Mouse (Mus musculus) myocyte (in vitro differentiated cells): ENCODE data around the gene Atf7. TPM values are rescaled to one million over a fixed set of nuclear protein-coding genes. Genes with fewer than 3 reads are reported as not detected.

Source experiments
- H3K27me3 ChIP-seq: one replicate; pipeline ENCODE4 v1.6.1; 2011; ENCODE audit not compliant: control insufficient read depth, insufficient read depth, insufficient read length
- H3K36me3 ChIP-seq: one replicate; pipeline ENCODE4 v1.6.1; 2011; ENCODE audit not compliant: control insufficient read depth, insufficient read depth
- H3K4me2 ChIP-seq: one replicate; pipeline ENCODE4 v1.6.1; 2011; ENCODE audit warnings: low read depth, control low read depth
- H3K4me3 ChIP-seq: one replicate; pipeline ENCODE4 v1.5.1; 2011; ENCODE audit warnings: mild to moderate bottlenecking, control low read depth, moderate library complexity
- H3K79me2 ChIP-seq: one replicate; pipeline ENCODE4 v1.6.1; 2011; ENCODE audit not compliant: control insufficient read depth, insufficient read depth
- H3ac ChIP-seq: one replicate; pipeline ENCODE4 v1.6.1; 2011; ENCODE audit not compliant: control insufficient read depth, insufficient read length
- CEBPB ChIP-seq: IDR thresholded peaks from 2 replicates; pipeline ENCODE4 v1.6.1; 2011; ENCODE audit warnings: mild to moderate bottlenecking, moderate library complexity; ENCODE audit not compliant: poor library complexity, insufficient read depth, severe bottlenecking
- E2F4 ChIP-seq: IDR thresholded peaks from one replicate; pipeline ENCODE4 v1.6.1; 2011; ENCODE audit warnings: mild to moderate bottlenecking, control low read depth, moderate library complexity; ENCODE audit not compliant: insufficient read depth
- MAX ChIP-seq: IDR thresholded peaks from one replicate; pipeline ENCODE4 v1.6.1; 2011; ENCODE audit warnings: low read depth, mild to moderate bottlenecking, control low read depth
- MYOD1 ChIP-seq, 3 experiments: IDR thresholded peaks; one replicate each; pipeline ENCODE4 v1.6.1; 2011; ENCODE audit warnings: control low read depth in 2 of 3, low read depth in 2 of 3, mild to moderate bottlenecking in 2 of 3, moderate library complexity in 1 of 3; ENCODE audit not compliant: insufficient read length in 2 of 3, control insufficient read depth in 1 of 3
- MYOG ChIP-seq, 3 experiments: IDR thresholded peaks; one replicate each; pipeline ENCODE4 v1.6.1; 2011; ENCODE audit warnings: control low read depth in 2 of 3, low read depth in 2 of 3, mild to moderate bottlenecking in 2 of 3; ENCODE audit not compliant: insufficient read length in 2 of 3, control insufficient read depth in 1 of 3, insufficient read depth in 1 of 3
- POLR2A ChIP-seq: IDR thresholded peaks from one replicate; pipeline ENCODE4 v1.6.1; 2011; ENCODE audit warnings: low read depth, mild to moderate bottlenecking, control low read depth, moderate library complexity; ENCODE audit not compliant: insufficient read length
- POLR2AphosphoS2 ChIP-seq: IDR thresholded peaks from one replicate; pipeline ENCODE4 v1.6.1; 2011; ENCODE audit warnings: low read depth, control low read depth; ENCODE audit not compliant: insufficient read length
- REST ChIP-seq: IDR thresholded peaks from one replicate; pipeline ENCODE4 v1.6.1; 2011; ENCODE audit warnings: mild to moderate bottlenecking, control low read depth, moderate library complexity; ENCODE audit not compliant: insufficient read depth, insufficient read length
- SRF ChIP-seq: IDR thresholded peaks from one replicate; pipeline ENCODE4 v1.6.1; 2011; ENCODE audit warnings: low read depth; ENCODE audit not compliant: control insufficient read depth, insufficient read length
- TCF12 ChIP-seq: IDR thresholded peaks from one replicate; pipeline ENCODE4 v1.6.1; 2011; ENCODE audit warnings: mild to moderate bottlenecking, control low read depth; ENCODE audit not compliant: poor library complexity, insufficient read depth, severe bottlenecking
- TCF3 ChIP-seq: IDR thresholded peaks from one replicate; pipeline ENCODE4 v1.6.1; 2011; ENCODE audit warnings: low read depth, control low read depth; ENCODE audit not compliant: insufficient read length
- USF1 ChIP-seq: IDR thresholded peaks from one replicate; pipeline ENCODE4 v1.6.1; 2011; ENCODE audit warnings: low read depth, mild to moderate bottlenecking, control low read depth, moderate library complexity
- polyA plus RNA-seq: library from polyadenylated mRNA; unstranded; fragments of >200 nt; fragmentation: generic; extraction: Trizol; gene quantifications from one replicate; pipeline ENCODE4 v1.2.1, GENCODE M21; 2012; ENCODE audit warnings: missing spikeins

The Atf7 gene
- polyA plus RNA-seq, 1 experiment: 33.7 TPM

DNA sequence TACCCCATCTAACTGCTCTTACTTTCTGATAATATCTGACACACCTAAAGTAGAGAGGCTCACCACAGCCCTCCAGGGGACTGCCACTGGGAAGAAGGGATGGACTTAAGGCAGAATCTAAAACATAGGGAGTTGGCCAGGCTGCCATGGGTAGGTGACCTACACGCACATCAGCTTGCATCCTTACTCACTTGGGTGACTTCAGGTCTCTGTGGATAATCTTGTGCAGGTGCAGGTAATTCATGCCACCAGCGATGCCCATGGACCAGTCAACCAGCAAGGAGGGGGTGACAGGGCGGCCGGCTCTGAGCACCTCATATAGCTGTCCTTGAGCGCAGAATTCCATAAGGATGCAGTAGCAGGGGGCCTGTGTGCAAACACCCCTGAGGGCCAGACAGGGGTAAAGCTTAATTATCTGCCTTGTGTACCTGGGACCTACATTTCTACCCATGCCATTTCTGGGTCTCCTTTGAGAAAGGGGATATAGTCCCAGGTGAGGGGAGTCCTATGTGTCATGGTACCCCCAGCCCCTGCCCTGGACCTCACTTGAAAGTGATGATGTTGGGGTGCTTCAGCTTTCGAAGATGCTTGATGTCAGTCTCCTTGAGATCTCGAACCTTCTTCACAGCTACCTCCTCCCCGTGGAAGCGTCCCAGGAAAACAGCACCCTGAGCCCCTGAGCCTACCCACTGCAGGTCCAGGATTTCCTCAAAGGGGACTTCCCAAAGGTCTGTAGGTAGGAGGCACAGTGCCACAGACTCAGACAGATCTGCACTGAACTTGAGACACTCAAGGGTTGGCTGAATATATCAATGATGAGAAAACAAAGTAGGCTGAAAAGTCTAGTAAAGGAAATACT, 121.1 kb downstream of the Atf7 start:
- Histone ChIP-seq H3K36me3 (peaks cover 56% of the 10 kb centered on the region), H3K79me2 (no peaks in the 10 kb centered on the region), H3K4me3 (no peak overlapping the region), H3K27me3 (no peaks in the 10 kb centered on the region), H3ac (no peak overlapping the region), H3K4me2 (no peak overlapping the region)
- TF ChIP-seq TCF3 (no peak), POLR2AphosphoS2 (peak; percentile 89), MYOD1 (IDR thresholded peaks at IDR 0.05; ENCODE audit: control insufficient read depth in 1 of 3, insufficient read length in 2 of 3, low read depth in 2 of 3) (no peak)

- no peaks in the 10 kb centered on the region for H3K79me2 ChIP-seq
Observed at GRCm38 (mm10) chr15:102503447-102503846, 121.8 kb downstream of the Atf7 start, which contains the start of gene Gm10337. Gm10337 (plus strand) TSS chr15:102503722.

GRCm38 (mm10) chr15:102502254-102502840, 122.9 kb downstream of the Atf7 start:
- H3K4me2 ChIP-seq: no peak overlapping the region
- H3K79me2 ChIP-seq: peaks cover 6% of the 10 kb centered on the region
- H3K4me3 ChIP-seq: no peak overlapping the region
- TF ChIP-seq USF1: no peak
- peak; percentile 35 for TF ChIP-seq POLR2AphosphoS2
- peaks cover 74% of the 10 kb centered on the region for H3K36me3 ChIP-seq
- no peaks in the 10 kb centered on the region for H3K27me3 ChIP-seq
- no peak overlapping the region for H3ac ChIP-seq

More at GRCm38 (mm10) chr15:102503447-102503846, 121.8 kb downstream of the Atf7 start, which contains the start of gene Gm10337:
- Histone ChIP-seq H3K4me2 (no peak within 1 kb of the TSS), H3K36me3 (peaks cover 63% of the 10 kb centered on the region), H3ac (no peak within 1 kb of the TSS), H3K27me3 (no peaks in the 10 kb centered on the region), H3K4me3 (no peak within 1 kb of the TSS)
- TF ChIP-seq POLR2AphosphoS2: no peak
- TF ChIP-seq MAX: no peak
- TF ChIP-seq REST: no peak
- TF ChIP-seq TCF12: no peak
- no peak for TF ChIP-seq TCF3
- TF ChIP-seq MYOG (IDR thresholded peaks at IDR 0.05; ENCODE audit: control insufficient read depth in 1 of 3, insufficient read depth in 1 of 3, insufficient read length in 2 of 3, low read depth in 2 of 3): no peak
- TF ChIP-seq E2F4: no peak
- TF ChIP-seq SRF: no peak
- no peak for TF ChIP-seq POLR2A
- TF ChIP-seq MYOD1 (IDR thresholded peaks at IDR 0.05; ENCODE audit: control insufficient read depth in 1 of 3, insufficient read length in 2 of 3, low read depth in 2 of 3): no peak

DNA sequence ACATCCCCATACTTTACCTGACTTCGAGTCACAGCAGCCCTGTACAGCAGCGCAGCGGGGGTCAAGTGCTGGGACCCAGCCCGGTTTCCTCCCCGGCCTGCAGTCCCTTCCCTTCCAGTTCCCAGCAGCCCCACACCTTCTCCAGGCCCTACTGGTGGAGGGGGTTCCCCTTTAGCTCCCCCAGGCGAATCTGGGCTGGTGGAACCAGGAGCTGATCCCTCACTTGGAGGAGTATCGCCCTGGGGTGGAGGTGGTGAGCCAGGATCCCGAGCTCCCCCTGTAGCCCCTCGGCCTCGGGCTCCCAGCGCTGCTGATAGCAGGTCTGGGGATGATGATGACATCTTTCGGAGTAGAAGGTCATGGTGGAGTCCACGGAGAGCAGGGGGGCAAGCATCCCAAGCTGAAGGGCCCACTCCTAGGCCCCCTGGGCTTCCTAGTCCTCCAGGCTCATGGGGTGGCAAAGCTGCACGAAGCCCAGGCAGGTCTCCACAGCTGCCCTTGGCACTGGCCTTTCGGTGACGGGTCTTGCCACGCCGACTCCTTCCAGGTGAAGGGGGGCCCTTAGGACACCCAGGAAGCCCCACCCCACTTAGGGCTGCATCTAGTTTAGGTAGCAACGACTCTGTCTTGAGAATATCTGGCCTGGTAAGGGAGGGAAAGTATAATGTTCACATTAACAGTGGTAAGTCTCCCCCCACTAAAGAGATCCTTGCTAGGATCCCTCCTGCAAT, 124.0 kb downstream of the Atf7 start:
- Histone ChIP-seq H3K27me3 (no peaks in the 10 kb centered on the region), H3K36me3 (peaks cover 85% of the 10 kb centered on the region), H3K4me3 (no peak overlapping the region), H3K79me2 (peaks cover 14% of the 10 kb centered on the region), H3K4me2 (no peak overlapping the region), H3ac (no peak overlapping the region)
- TF ChIP-seq POLR2AphosphoS2 (peak; percentile 61), TCF12 (no peak), REST (no peak)

DNA sequence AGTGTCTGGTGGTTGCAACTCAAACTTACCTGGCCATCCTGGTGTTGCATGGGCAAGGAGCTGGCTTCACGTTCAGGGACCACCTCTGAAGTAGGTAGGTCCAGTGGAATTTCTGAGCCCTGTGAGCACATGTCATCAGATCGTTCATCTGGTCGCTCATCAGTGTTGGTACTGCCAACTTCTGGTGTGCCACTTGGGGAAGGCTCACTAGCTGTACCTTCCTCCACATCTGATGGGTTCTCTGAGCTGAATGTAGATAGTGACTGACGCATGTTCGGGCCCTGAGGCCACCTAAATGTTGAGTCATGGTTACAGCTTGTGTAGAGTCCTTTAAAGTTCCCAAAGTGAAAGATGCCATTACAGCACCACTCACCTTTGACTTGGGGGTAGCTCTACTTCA, 124.8 kb downstream of the Atf7 start:
- no peak overlapping the region for H3K4me2 ChIP-seq
- no peak for TF ChIP-seq CEBPB
- peak; percentile 81 for TF ChIP-seq POLR2AphosphoS2
- no peak for TF ChIP-seq TCF12
- TF ChIP-seq POLR2A: no peak
- H3K4me3 ChIP-seq: no peak overlapping the region
- peaks cover 93% of the 10 kb centered on the region for H3K36me3 ChIP-seq
- no peak overlapping the region for H3ac ChIP-seq
- H3K79me2 ChIP-seq: peaks cover 21% of the 10 kb centered on the region
- H3K27me3 ChIP-seq: no peaks in the 10 kb centered on the region
